Mouse (Mus musculus) hindbrain, embryonic 10.5 days (tissue): ENCODE measurements at regions not wholly inside any gene's neighbourhood (a gene's known extent, or its start where the extent isn't known, plus 50 kb on each side); places are given as distances from the start of the nearest gene placed in this dataset.
"Not testable (repeated sequence)": the region's sequence is repeated elsewhere in the genome, so short reads cannot be mapped to it uniquely, and the experiment has no call there.

Experiments used
- DNase-seq: peaks from one replicate; pipeline ENCODE4 v3.0.0-alpha.2; 2017; ENCODE audit warnings: low spot score
- H3K27ac ChIP-seq: fragments of 300-500 bp; sonication (generic); 2 replicates; pipeline ENCODE4 v1.5.1; 2016; ENCODE audit warnings: mild to moderate bottlenecking, moderate library complexity
- H3K27me3 ChIP-seq: fragments of 300-500 bp; sonication (generic); 2 replicates; pipeline ENCODE4 v1.6.1; 2016; ENCODE audit warnings: mild to moderate bottlenecking; ENCODE audit not compliant: poor library complexity, insufficient read depth, severe bottlenecking
- H3K36me3 ChIP-seq: fragments of 300-500 bp; sonication (generic); 2 replicates; pipeline ENCODE4 v1.6.1; 2016; ENCODE audit warnings: mild to moderate bottlenecking, moderate library complexity
- H3K4me1 ChIP-seq: fragments of 300-500 bp; sonication (generic); replicated peaks from 2 replicates; pipeline ENCODE4 v1.6.1; 2016; ENCODE audit warnings: mild to moderate bottlenecking
- H3K4me3 ChIP-seq: fragments of 300-500 bp; sonication (generic); 2 replicates; pipeline ENCODE4 v1.5.1; 2016; ENCODE audit warnings: mild to moderate bottlenecking, moderate library complexity
- H3K9me3 ChIP-seq: fragments of 300-500 bp; sonication (generic); 2 replicates; pipeline ENCODE4 v1.6.1; 2016; ENCODE audit warnings: mild to moderate bottlenecking, moderate library complexity
- WGBS: fragments of 180-500 bp; shearing (Covaris S2); methylation state at CpG from one replicate; pipeline ENCODE4 v1.1.7; 2016; 5-methylcytosine and 5-hydroxymethylcytosine counted together

DNA sequence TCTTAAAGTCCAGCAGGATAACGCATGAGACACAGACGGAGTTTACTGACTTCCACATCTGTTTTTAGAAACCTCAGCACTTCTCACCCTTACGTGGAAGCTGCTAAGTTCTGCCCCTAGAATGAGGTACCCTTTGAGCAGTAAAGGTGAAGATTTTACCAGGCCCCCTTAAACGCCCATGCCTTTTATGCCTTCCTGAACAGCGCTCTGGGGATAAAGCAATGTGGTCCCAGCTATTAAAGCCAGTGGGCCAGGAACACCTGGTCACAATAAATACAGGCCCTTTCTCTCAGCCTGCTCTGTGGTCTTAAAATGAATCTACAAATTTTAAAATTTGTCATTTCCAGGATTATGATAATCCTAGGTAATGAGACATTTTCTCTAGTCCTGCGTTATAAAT, 57.9 kb downstream of the Llph start:
- Histone ChIP-seq H3K9me3 (no peaks in the 10 kb centered on the region), H3K27me3 (no peaks in the 10 kb centered on the region), H3K4me1 (0 out of 2 replicates have a peak, but pooled peaks cover 3% of the 10 kb centered on the region), H3K36me3 (no peaks in the 10 kb centered on the region), H3K27ac (no peak overlapping the region), H3K4me3 (no peak overlapping the region)
- no peak for DNase-seq
- 80% methylated on average over 6 of the region's 6 CpGs for WGBS

- 94% methylated on average over 3 of the region's 3 CpGs for WGBS
- H3K27ac ChIP-seq = no peak overlapping the region
- no peak for DNase-seq
- H3K9me3 ChIP-seq = no peaks in the 10 kb centered on the region
- H3K27me3 ChIP-seq = no peaks in the 10 kb centered on the region
- no peaks in the 10 kb centered on the region for H3K36me3 ChIP-seq
- H3K4me3 ChIP-seq = no peak overlapping the region
- peaks cover 6% of the 10 kb centered on the region for H3K4me1 ChIP-seq
These were observed 65.0 kb downstream of the Llph start for GRCm38 (mm10) chr10:120291912-120292311.

GRCm38 (mm10) chr10:120293381-120293780, 66.5 kb downstream of the Llph start:
- not testable (repeated sequence) for H3K9me3 ChIP-seq, DNase-seq, H3K4me1 ChIP-seq, H3K27me3 ChIP-seq, H3K36me3 ChIP-seq, H3K4me3 ChIP-seq, H3K27ac ChIP-seq
- 98% methylated on average over 13 of the region's 13 CpGs for WGBS

- no peak for DNase-seq
- H3K27me3 ChIP-seq = no peaks in the 10 kb centered on the region
These were observed 67.6 kb downstream of the Llph start for GRCm38 (mm10) chr10:120294487-120294886.

GRCm38 (mm10) chr10:120297311-120297710, 70.4 kb downstream of the Llph start:
- H3K27me3 ChIP-seq = no peaks in the 10 kb centered on the region
- DNase-seq = no peak
- H3K4me1 ChIP-seq = peaks cover 6% of the 10 kb centered on the region
- no peak overlapping the region for H3K27ac ChIP-seq
- H3K36me3 ChIP-seq = no peaks in the 10 kb centered on the region
- H3K9me3 ChIP-seq = no peaks in the 10 kb centered on the region
- H3K4me3 ChIP-seq = no peak overlapping the region

More at GRCm38 (mm10) chr10:120294487-120294886, 67.6 kb downstream of the Llph start:
- no peak overlapping the region for H3K27ac ChIP-seq
- H3K36me3 ChIP-seq = no peaks in the 10 kb centered on the region
- H3K4me1 ChIP-seq = peaks cover 6% of the 10 kb centered on the region
- no peaks in the 10 kb centered on the region for H3K9me3 ChIP-seq
- no peak overlapping the region for H3K4me3 ChIP-seq
- WGBS = 66% methylated on average over 9 of the region's 9 CpGs

- Histone ChIP-seq H3K4me1 (peaks cover 6% of the 10 kb centered on the region), H3K9me3 (no peaks in the 10 kb centered on the region), H3K27ac (no peak overlapping the region), H3K4me3 (no peak overlapping the region), H3K36me3 (no peaks in the 10 kb centered on the region), H3K27me3 (no peaks in the 10 kb centered on the region)
- no peak for DNase-seq
- WGBS = 76% methylated on average over 14 of the region's 14 CpGs
These were observed 71.5 kb downstream of the Llph start for GRCm38 (mm10) chr10:120298293-120298927.

- H3K4me3 ChIP-seq = no peak overlapping the region
- H3K27ac ChIP-seq = no peak overlapping the region
- H3K9me3 ChIP-seq = no peaks in the 10 kb centered on the region
- no peaks in the 10 kb centered on the region for H3K36me3 ChIP-seq
- peak; percentile 27 for DNase-seq
- H3K4me1 ChIP-seq = peaks cover 13% of the 10 kb centered on the region; the same call in 1 of the 2 replicates
- 44% methylated on average over 5 of the region's 5 CpGs for WGBS
- no peaks in the 10 kb centered on the region for H3K27me3 ChIP-seq
These were observed 79.1 kb downstream of the Llph start for GRCm38 (mm10) chr10:120306010-120306409.

- DNase-seq = no peak
- 75% methylated on average over 5 of the region's 5 CpGs for WGBS
- Histone ChIP-seq H3K36me3 (no peaks in the 10 kb centered on the region), H3K4me1 (peaks cover 12% of the 10 kb centered on the region; the same call in 1 of the 2 replicates), H3K27me3 (no peaks in the 10 kb centered on the region), H3K27ac (no peak overlapping the region), H3K9me3 (no peaks in the 10 kb centered on the region), H3K4me3 (no peak overlapping the region)
These were observed 81.8 kb downstream of the Llph start for GRCm38 (mm10) chr10:120308681-120309080.
